Mouse (Mus musculus) stomach, embryonic 14.5 days (tissue): ENCODE data around the gene Cul5. TPM values are rescaled to one million over a fixed set of nuclear protein-coding genes. Genes with fewer than 3 reads are reported as not detected.

Experiments
- ATAC-seq: fragments of 200-750 bp; cut with Nextera tagmentation; 2 replicates; pipeline ENCODE4 v1.8.0; 2017; ENCODE audit warnings: low read depth, moderate TSS enrichment; ENCODE audit not compliant: insufficient number of reproducible peaks, insufficient read depth, low FRiP score
- H3K27ac ChIP-seq: fragments of 300-500 bp; sonication (generic); 2 replicates; pipeline ENCODE4 v1.5.1; 2014; ENCODE audit warnings: mild to moderate bottlenecking, low read length, moderate library complexity, mixed read lengths
- H3K27me3 ChIP-seq: fragments of 300-500 bp; sonication (generic); 2 replicates; pipeline ENCODE4 v1.6.1; 2014; ENCODE audit warnings: low read length, control low read depth, mixed read lengths; ENCODE audit not compliant: control insufficient read depth, insufficient read depth
- H3K36me3 ChIP-seq: fragments of 300-500 bp; sonication (generic); 2 replicates; pipeline ENCODE4 v1.6.1; 2014; ENCODE audit warnings: mild to moderate bottlenecking, control low read depth, low read length, moderate library complexity, mixed read lengths; ENCODE audit not compliant: control insufficient read depth, insufficient read depth
- H3K4me1 ChIP-seq: fragments of 300-500 bp; sonication (generic); 2 replicates; pipeline ENCODE4 v1.6.1; 2014; ENCODE audit warnings: low read length, control low read depth, mixed read lengths; ENCODE audit not compliant: control insufficient read depth, insufficient read depth
- H3K4me2 ChIP-seq: fragments of 300-500 bp; sonication (generic); replicated peaks from 2 replicates; pipeline ENCODE4 v1.6.1; 2014; ENCODE audit warnings: low read depth, low read length, control low read depth
- H3K4me3 ChIP-seq: fragments of 300-500 bp; sonication (generic); 2 replicates; pipeline ENCODE4 v1.5.1; 2014; ENCODE audit warnings: low read depth, low read length, control low read depth
- H3K9ac ChIP-seq: fragments of 300-500 bp; sonication (generic); replicated peaks from 2 replicates; pipeline ENCODE4 v1.6.1; 2014; ENCODE audit warnings: low read depth, mild to moderate bottlenecking, control low read depth, low read length, moderate library complexity, mixed read lengths
- H3K9me3 ChIP-seq: fragments of 300-500 bp; sonication (generic); 2 replicates; pipeline ENCODE4 v1.6.1; 2016; ENCODE audit warnings: low read depth, low read length, control low read depth; ENCODE audit not compliant: control insufficient read depth
- WGBS: fragments of 180-500 bp; shearing (Covaris S2); extraction: QIAGEN DNeasy Blood & Tissue Kit; methylation state at CpG from one replicate; pipeline ENCODE4 v1.1.7; 2014; 5-methylcytosine and 5-hydroxymethylcytosine counted together
- polyA plus RNA-seq: library from polyadenylated mRNA; unstranded; fragments of >200 nt; fragmentation: Nextera tagmentation; extraction: Ambion mirVana; gene quantifications from 2 replicates; pipeline ENCODE4 v1.2.1, GENCODE M21; 2014

Gene Cul5
- polyA plus RNA-seq, 1 experiment from 2014 or later: 50.7 TPM

- no peak for ATAC-seq
- Histone ChIP-seq H3K9me3 (no peaks in the 10 kb centered on the region), H3K27me3 (no peaks in the 10 kb centered on the region), H3K36me3 (no peaks in the 10 kb centered on the region), H3K4me2 (no peak overlapping the region), H3K9ac (no peak overlapping the region), H3K4me3 (no peak overlapping the region), H3K27ac (no peak overlapping the region), H3K4me1 (no peaks in the 10 kb centered on the region)
- 70% methylated on average over 2 of the region's 2 CpGs for WGBS
Measured at GRCm38 (mm10) chr9:53601541-53601940, 68.3 kb downstream of the Cul5 start.

GRCm38 (mm10) chr9:53598631-53599030 is 71.2 kb downstream of the Cul5 start:
- no peak for ATAC-seq

GRCm38 (mm10) chr9:53596971-53597600 is 72.7 kb downstream of the Cul5 start:
- 86% methylated on average over 4 of the region's 4 CpGs for WGBS
- H3K36me3 ChIP-seq: peaks cover 3% of the 10 kb centered on the region
- ATAC-seq: no peak
- H3K4me2 ChIP-seq: no peak overlapping the region
- no peaks in the 10 kb centered on the region for H3K9me3 ChIP-seq
- no peaks in the 10 kb centered on the region for H3K4me1 ChIP-seq
- H3K9ac ChIP-seq: no peak overlapping the region
- H3K27ac ChIP-seq: no peak overlapping the region
- no peaks in the 10 kb centered on the region for H3K27me3 ChIP-seq
- H3K4me3 ChIP-seq: no peak overlapping the region

More at GRCm38 (mm10) chr9:53598631-53599030, 71.2 kb downstream of the Cul5 start:
- peaks cover 3% of the 10 kb centered on the region for H3K36me3 ChIP-seq
- H3K9me3 ChIP-seq: no peaks in the 10 kb centered on the region
- H3K4me1 ChIP-seq: no peaks in the 10 kb centered on the region
- no peak overlapping the region for H3K9ac ChIP-seq
- H3K4me2 ChIP-seq: no peak overlapping the region
- H3K27ac ChIP-seq: no peak overlapping the region
- 80% methylated on average over 6 of the region's 6 CpGs for WGBS
- no peak overlapping the region for H3K4me3 ChIP-seq
- no peaks in the 10 kb centered on the region for H3K27me3 ChIP-seq

- no peaks in the 10 kb centered on the region for H3K27me3 ChIP-seq
- no peak overlapping the region for H3K4me2 ChIP-seq
- no peak for ATAC-seq
- no peak overlapping the region for H3K27ac ChIP-seq
- peaks cover 6% of the 10 kb centered on the region for H3K36me3 ChIP-seq
- WGBS: 16% methylated on average over 3 of the region's 3 CpGs
- no peak overlapping the region for H3K4me3 ChIP-seq
- no peaks in the 10 kb centered on the region for H3K9me3 ChIP-seq
- H3K4me1 ChIP-seq: no peaks in the 10 kb centered on the region
- H3K9ac ChIP-seq: no peak overlapping the region
Measured at GRCm38 (mm10) chr9:53594764-53595163, 75.0 kb downstream of the Cul5 start.

- no peaks in the 10 kb centered on the region for H3K9me3 ChIP-seq
- no peak overlapping the region for H3K9ac ChIP-seq
- no peak overlapping the region for H3K4me3 ChIP-seq
- peaks cover 57% of the 10 kb centered on the region for H3K36me3 ChIP-seq
- H3K27ac ChIP-seq: no peak overlapping the region
- H3K27me3 ChIP-seq: no peaks in the 10 kb centered on the region
- H3K4me1 ChIP-seq: no peaks in the 10 kb centered on the region
- ATAC-seq: no peak
- H3K4me2 ChIP-seq: no peak overlapping the region
- WGBS: 84% methylated on average over 4 of the region's 4 CpGs
Measured at GRCm38 (mm10) chr9:53581870-53582269, 87.9 kb downstream of the Cul5 start.

GRCm38 (mm10) chr9:53575721-53576120 is 94.1 kb downstream of the Cul5 start:
- Histone ChIP-seq H3K4me3 (no peak overlapping the region), H3K9ac (no peak overlapping the region), H3K9me3 (no peaks in the 10 kb centered on the region), H3K4me1 (no peaks in the 10 kb centered on the region), H3K36me3 (peaks cover 35% of the 10 kb centered on the region), H3K4me2 (no peak overlapping the region), H3K27ac (no peak overlapping the region; the same call in 1 of the 2 replicates), H3K27me3 (no peaks in the 10 kb centered on the region)
- WGBS: 57% methylated on average over 5 of the region's 5 CpGs
- ATAC-seq: no peak

- Histone ChIP-seq H3K27me3 (no peaks in the 10 kb centered on the region), H3K27ac (no peak overlapping the region), H3K9ac (no peak overlapping the region), H3K9me3 (no peaks in the 10 kb centered on the region), H3K4me1 (no peaks in the 10 kb centered on the region), H3K36me3 (peaks cover 37% of the 10 kb centered on the region), H3K4me2 (no peak overlapping the region), H3K4me3 (no peak overlapping the region)
- no peak for ATAC-seq
- WGBS: 93% methylated on average over 7 of the region's 7 CpGs
Measured at GRCm38 (mm10) chr9:53572516-53573307, 97.1 kb downstream of the Cul5 start.

GRCm38 (mm10) chr9:53570662-53571061 is 99.2 kb downstream of the Cul5 start:
- Histone ChIP-seq H3K36me3 (peaks cover 49% of the 10 kb centered on the region), H3K4me3 (no peak overlapping the region), H3K4me2 (no peak overlapping the region), H3K27ac (no peak overlapping the region), H3K4me1 (no peaks in the 10 kb centered on the region), H3K9ac (no peak overlapping the region), H3K27me3 (no peaks in the 10 kb centered on the region), H3K9me3 (no peaks in the 10 kb centered on the region)
- no peak for ATAC-seq
- WGBS: 87% methylated on average over 6 of the region's 6 CpGs
